Comparison of ENCODE assay signal across 14 mouse cellular contexts in the genomic region with DNA sequence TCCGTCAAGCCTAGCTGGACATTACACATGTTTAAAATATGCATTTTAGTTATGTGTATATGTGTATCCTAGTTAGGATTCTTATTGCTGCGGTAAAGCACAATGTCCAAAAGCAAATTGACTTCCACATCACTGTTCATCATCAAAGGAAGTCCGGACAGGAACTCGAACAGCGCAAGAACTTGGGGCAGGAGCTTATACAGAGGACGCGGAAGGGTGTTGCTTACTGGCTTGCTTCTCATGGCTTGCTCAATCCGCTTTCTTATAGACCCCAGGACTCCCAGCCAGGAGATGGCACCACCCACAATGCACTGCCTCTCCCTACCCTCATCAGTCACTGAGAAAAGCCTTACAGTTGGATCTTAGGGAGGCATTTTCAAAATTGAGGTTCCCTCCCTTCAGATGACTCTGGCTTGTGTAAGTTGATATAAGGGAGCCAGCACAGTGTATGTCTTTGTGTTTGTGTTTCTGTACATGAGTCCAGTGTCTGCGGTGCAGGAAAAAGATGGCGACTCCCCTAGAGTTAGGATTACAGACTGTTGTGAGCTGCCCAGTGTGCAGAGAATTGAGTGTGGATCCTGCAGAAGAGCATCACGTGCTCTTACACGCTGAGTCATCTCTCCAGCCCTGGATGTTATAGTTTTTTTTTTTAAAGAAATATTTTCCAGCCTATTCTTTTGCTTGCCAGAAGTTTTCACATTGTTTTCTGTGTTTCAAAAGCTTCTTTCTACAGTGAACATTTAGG.
DNase-seq lines count a peak whose midpoint lies in the region; ATAC-seq and TF ChIP-seq lines count a peak whose summit lies in the region.
"Had no signal": no experiment of that assay in that cellular context is flagged by ENCODE, and none has a peak within 500 bp of the region (broad histone marks: within the 10 kb centered on the region; RNA-seq: fewer than 3 reads in every experiment).

No protein-coding gene starts in this region.

- peaks cover 4% of the 10 kb centered on the region for H3K9me3 ChIP-seq in heart, embryonic 12.5 days (replicated peaks)
- no peaks in the 10 kb centered on the region for H3K9me3 ChIP-seq in lung, embryonic 15.5 days
- H3K9me3 ChIP-seq in embryonic facial prominence, embryonic 15.5 days (replicated peaks) = no peaks in the 10 kb centered on the region
- no peaks in the 10 kb centered on the region for H3K9me3 ChIP-seq in stomach, embryonic 16.5 days (replicated peaks; ENCODE audit: control insufficient read depth, low read length)

- DNase-seq in heart, postnatal 4 days = no peak
- DNase-seq in lung, adult 2 months = no peak
- DNase-seq in cerebellum, adult 18-20 months = no peak
- DNase-seq: adrenal gland, postnatal 14 days; lung, adult 18-20 months; midbrain, embryonic 14.5 days; right cerebral cortex, postnatal 4 days; thymus, adult 18-20 months had no signal

- no peak for TF ChIP-seq POLR2A in lung, adult 2 months (IDR thresholded peaks at IDR 0.05; ENCODE audit: borderline replicate concordance, extremely low read depth, low read depth, low read length)

- peak; percentile 11; the same call in 1 of the 2 replicates for ATAC-seq in heart, embryonic 12.5 days (ENCODE audit: insufficient number of reproducible peaks, low FRiP score)
- no peak for ATAC-seq in lung, embryonic 15.5 days (ENCODE audit: borderline replicate concordance, extremely low read depth, low FRiP score, low TSS enrichment)
- no peak for ATAC-seq in embryonic facial prominence, embryonic 15.5 days (ENCODE audit: insufficient number of reproducible peaks, low FRiP score, low TSS enrichment, low read depth)
- ATAC-seq in stomach, embryonic 16.5 days (ENCODE audit: insufficient read depth, low FRiP score) = no peak; the same call in 1 of the 2 replicates

- H3K36me3 ChIP-seq in heart, embryonic 12.5 days = no peaks in the 10 kb centered on the region
- no peaks in the 10 kb centered on the region for H3K36me3 ChIP-seq in lung, embryonic 15.5 days
- no peaks in the 10 kb centered on the region for H3K36me3 ChIP-seq in embryonic facial prominence, embryonic 15.5 days
- no peaks in the 10 kb centered on the region for H3K36me3 ChIP-seq in stomach, embryonic 16.5 days (ENCODE audit: control insufficient read depth, insufficient read depth, low read length)

- H3K27me3 ChIP-seq in heart, embryonic 12.5 days (replicated peaks) = no peaks in the 10 kb centered on the region
- no peaks in the 10 kb centered on the region for H3K27me3 ChIP-seq in lung, embryonic 15.5 days
- no peaks in the 10 kb centered on the region for H3K27me3 ChIP-seq in embryonic facial prominence, embryonic 15.5 days
- no peaks in the 10 kb centered on the region for H3K27me3 ChIP-seq in stomach, embryonic 16.5 days (ENCODE audit: control insufficient read depth, insufficient read depth, low read length)
- H3K27me3 ChIP-seq: CH12.LX had no signal

- WGBS in heart, embryonic 12.5 days = 77% methylated on average over 12 of the region's 12 CpGs
- 66% methylated on average over 12 of the region's 12 CpGs for WGBS in lung, embryonic 15.5 days
- WGBS in lung, adult 2 months = 63% methylated on average over 12 of the region's 12 CpGs
- 67% methylated on average over 12 of the region's 12 CpGs for WGBS in embryonic facial prominence, embryonic 15.5 days
- 74% methylated on average over 12 of the region's 12 CpGs for WGBS in stomach, embryonic 16.5 days

- H3K4me3 ChIP-seq in heart, embryonic 12.5 days = no peak overlapping the region
- no peak overlapping the region for H3K4me3 ChIP-seq in lung, embryonic 15.5 days
- H3K4me3 ChIP-seq in lung, adult 2 months (replicated peaks; ENCODE audit: extremely low read depth, low read depth, low read length) = no peak overlapping the region
- no peak overlapping the region for H3K4me3 ChIP-seq in embryonic facial prominence, embryonic 15.5 days (replicated peaks)
- no peak overlapping the region for H3K4me3 ChIP-seq in stomach, embryonic 16.5 days (replicated peaks; ENCODE audit: low read length)

- no peak overlapping the region for H3K9ac ChIP-seq in heart, embryonic 12.5 days
- H3K9ac ChIP-seq in lung, embryonic 15.5 days = no peak overlapping the region
- H3K9ac ChIP-seq in embryonic facial prominence, embryonic 15.5 days = no peak overlapping the region
- H3K9ac ChIP-seq in stomach, embryonic 16.5 days (ENCODE audit: low read length) = no peak overlapping the region

- H3K4me2 ChIP-seq in heart, embryonic 12.5 days = no peak overlapping the region
- no peak overlapping the region for H3K4me2 ChIP-seq in lung, embryonic 15.5 days
- no peak overlapping the region for H3K4me2 ChIP-seq in embryonic facial prominence, embryonic 15.5 days (replicated peaks)
- H3K4me2 ChIP-seq in stomach, embryonic 16.5 days (ENCODE audit: low read depth, low read length) = no peak overlapping the region

- H3K4me1 ChIP-seq in heart, embryonic 12.5 days (replicated peaks) = peaks cover 33% of the 10 kb centered on the region
- peaks cover 36% of the 10 kb centered on the region for H3K4me1 ChIP-seq in lung, embryonic 15.5 days
- H3K4me1 ChIP-seq in lung, adult 2 months (ENCODE audit: control insufficient read depth, insufficient read depth, low read length) = peaks cover 3% of the 10 kb centered on the region
- H3K4me1 ChIP-seq in embryonic facial prominence, embryonic 15.5 days = peaks cover 30% of the 10 kb centered on the region
- H3K4me1 ChIP-seq in stomach, embryonic 16.5 days (ENCODE audit: control insufficient read depth, insufficient read depth, low read length) = peaks cover 24% of the 10 kb centered on the region

- H3K27ac ChIP-seq in heart, embryonic 12.5 days (ENCODE audit: poor library complexity, severe bottlenecking) = no peak overlapping the region
- H3K27ac ChIP-seq in lung, embryonic 15.5 days = peak overlapping the region; percentile 87
- peak overlapping the region; percentile 88 for H3K27ac ChIP-seq in embryonic facial prominence, embryonic 15.5 days (replicated peaks)
- H3K27ac ChIP-seq in stomach, embryonic 16.5 days (ENCODE audit: low read length) = peak overlapping the region; percentile 42
- H3K27ac ChIP-seq: kidney, postnatal 0 days had no signal

- no peak for TF ChIP-seq CTCF in lung, adult 2 months (IDR thresholded peaks at IDR 0.05; ENCODE audit: insufficient read depth, low read length)
